Mouse (Mus musculus) heart, adult 2 months (tissue): ENCODE data around the gene Ell.

Source experiments
- EP300 ChIP-seq: fragments of 200-500 bp; IDR thresholded peaks from 2 replicates; pipeline ENCODE4 v1.6.1; 2011; ENCODE audit warnings: low read depth, low read length, control low read depth; ENCODE audit not compliant: insufficient read depth
- POLR2A ChIP-seq: fragments of 200-500 bp; IDR thresholded peaks from 2 replicates; pipeline ENCODE4 v1.6.1; 2011; ENCODE audit warnings: mild to moderate bottlenecking, low read depth, low read length, control low read depth; ENCODE audit not compliant: insufficient read depth

DNA sequence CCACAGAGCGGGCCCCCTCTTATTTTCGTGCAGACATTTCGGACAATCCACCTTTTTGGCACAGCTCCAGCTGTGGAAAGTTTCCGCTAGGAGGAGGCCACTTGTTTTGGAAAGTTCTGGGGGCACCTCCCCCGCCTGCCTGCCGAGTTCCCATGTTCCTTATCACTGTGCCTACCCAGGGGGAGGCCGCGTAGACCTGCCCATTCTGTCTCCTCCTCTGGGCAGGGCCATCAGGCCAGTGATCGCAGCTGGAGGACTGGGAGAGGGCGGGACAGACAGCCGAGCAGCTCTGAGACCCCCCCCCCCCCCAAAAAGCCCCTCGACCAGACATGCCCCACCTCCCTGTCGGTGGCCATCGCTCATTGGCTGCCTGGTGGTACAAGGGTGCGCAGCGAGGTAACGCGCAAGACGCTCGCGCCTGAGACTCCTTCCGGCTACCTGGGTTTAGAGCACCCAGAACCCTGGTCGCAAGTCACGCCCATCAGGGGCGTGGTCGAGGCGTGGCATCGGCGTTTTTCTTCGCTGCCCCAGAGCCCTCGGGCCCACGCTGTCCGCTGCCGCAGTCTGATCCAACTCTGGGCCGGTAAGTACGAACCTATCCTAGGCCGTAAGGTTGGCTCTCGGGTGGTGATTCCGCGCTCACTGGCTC is 54.8 kb downstream of the Ell start, which contains the start of gene Isyna1:
- no peak for TF ChIP-seq EP300
- peak; percentile 72 for TF ChIP-seq POLR2A
